Mouse (Mus musculus) lung, embryonic 16.5 days (tissue): ENCODE measurements at regions not wholly inside any gene's neighbourhood (a gene's known extent, or its start where the extent isn't known, plus 50 kb on each side); places are given as distances from the start of the nearest gene placed in this dataset.
A peak's percentile ranks its signal among the peaks of the same experiment; 100 is the strongest.

Experiments used
- ATAC-seq: fragments of 200-750 bp; cut with Nextera tagmentation; 2 replicates; pipeline ENCODE4 v1.8.0; 2017; ENCODE audit warnings: low read depth, mild to moderate bottlenecking, moderate library complexity
- H3K27ac ChIP-seq: fragments of 300-500 bp; sonication (generic); 2 replicates; pipeline ENCODE4 v1.5.1; 2014; ENCODE audit warnings: mild to moderate bottlenecking, control low read depth, low read length
- H3K27me3 ChIP-seq: fragments of 300-500 bp; sonication (generic); 2 replicates; pipeline ENCODE4 v1.6.1; 2014; ENCODE audit warnings: low read depth, low read length, mixed read lengths; ENCODE audit not compliant: control insufficient read depth, insufficient read depth
- H3K36me3 ChIP-seq: fragments of 300-500 bp; sonication (generic); 2 replicates; pipeline ENCODE4 v1.6.1; 2014; ENCODE audit warnings: low read length; ENCODE audit not compliant: control insufficient read depth, insufficient read depth
- H3K4me1 ChIP-seq: fragments of 300-500 bp; sonication (generic); replicated peaks from 2 replicates; pipeline ENCODE4 v1.6.1; 2014; ENCODE audit warnings: low read length, mixed read lengths; ENCODE audit not compliant: control insufficient read depth, insufficient read depth
- H3K4me2 ChIP-seq: fragments of 300-500 bp; sonication (generic); 2 replicates; pipeline ENCODE4 v1.6.1; 2014; ENCODE audit warnings: low read depth, low read length, control low read depth
- H3K4me3 ChIP-seq: fragments of 300-500 bp; sonication (generic); 2 replicates; pipeline ENCODE4 v1.5.1; 2014; ENCODE audit warnings: mild to moderate bottlenecking, low read length, control low read depth
- H3K9ac ChIP-seq: fragments of 300-500 bp; sonication (generic); 2 replicates; pipeline ENCODE4 v1.6.1; 2014; ENCODE audit warnings: low read length, control low read depth
- H3K9me3 ChIP-seq: fragments of 300-500 bp; sonication (generic); 2 replicates; pipeline ENCODE4 v1.6.1; 2016; ENCODE audit warnings: low read length; ENCODE audit not compliant: control insufficient read depth
- WGBS: fragments of 180-500 bp; shearing (Covaris S2); extraction: QIAGEN DNeasy Blood & Tissue Kit; methylation state at CpG from one replicate; pipeline ENCODE4 v1.1.7; 2014; 5-methylcytosine and 5-hydroxymethylcytosine counted together

DNA sequence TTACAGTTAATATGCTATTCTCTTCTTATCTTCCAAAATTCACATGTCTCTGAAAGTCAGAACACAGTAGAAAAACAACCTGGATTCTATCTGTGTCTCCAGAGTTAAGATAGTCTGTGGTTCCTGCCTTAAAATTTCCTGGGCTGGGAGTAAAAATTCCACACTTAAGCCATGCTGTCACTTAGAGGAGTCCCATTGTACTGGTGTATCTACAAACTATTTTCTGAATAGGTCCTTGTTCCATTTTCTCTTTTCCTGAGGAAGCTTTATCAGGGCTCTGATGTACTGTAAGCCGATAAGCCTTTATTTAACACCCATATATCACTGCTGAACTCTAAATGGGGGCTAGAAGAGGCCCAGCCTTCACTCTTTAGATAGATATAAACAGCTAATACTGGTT, 1171.1 kb downstream of the Efnb2 start:
- ATAC-seq = no peak
- H3K36me3 ChIP-seq = no peaks in the 10 kb centered on the region
- no peak overlapping the region for H3K4me3 ChIP-seq
- H3K4me1 ChIP-seq = no peaks in the 10 kb centered on the region
- no peaks in the 10 kb centered on the region for H3K27me3 ChIP-seq
- H3K27ac ChIP-seq = no peak overlapping the region
- no peak overlapping the region for H3K9ac ChIP-seq
- H3K4me2 ChIP-seq = no peak overlapping the region
- 29% methylated on average over 1 of the region's 1 CpGs for WGBS
- H3K9me3 ChIP-seq = no peaks in the 10 kb centered on the region

DNA sequence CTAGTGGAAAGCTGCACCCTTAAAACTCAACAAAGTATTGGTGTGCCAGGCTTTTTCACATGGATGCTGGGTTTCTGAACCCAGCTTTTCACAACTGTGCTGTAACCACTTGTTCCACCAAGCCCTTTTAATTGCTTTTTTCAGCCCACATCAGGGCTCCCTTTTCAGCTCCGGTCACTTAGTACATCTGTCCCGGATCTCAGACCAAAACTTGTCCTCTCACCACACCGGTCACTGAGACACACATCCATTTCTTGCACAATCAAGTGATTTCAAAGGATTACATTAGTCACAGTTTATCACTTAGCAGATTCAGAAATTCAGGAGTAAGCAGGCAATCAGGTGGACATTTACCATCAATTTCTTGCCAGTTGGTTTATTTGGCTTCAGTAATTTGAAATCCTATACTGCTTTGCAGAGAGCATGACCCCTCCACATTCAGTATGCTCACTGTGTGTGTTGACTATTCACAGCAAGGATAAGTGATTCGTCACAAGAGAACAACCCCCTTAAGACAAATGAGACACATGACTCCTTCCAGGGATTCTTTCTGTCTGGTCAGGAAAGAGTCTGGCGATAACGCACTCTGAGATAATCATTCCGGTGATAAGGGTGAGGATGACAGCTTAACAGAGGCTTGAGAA, 1188.8 kb downstream of the Efnb2 start:
- Histone ChIP-seq H3K4me1 (no peaks in the 10 kb centered on the region), H3K4me3 (no peak overlapping the region), H3K27me3 (no peaks in the 10 kb centered on the region), H3K36me3 (no peaks in the 10 kb centered on the region), H3K9ac (no peak overlapping the region), H3K9me3 (no peaks in the 10 kb centered on the region), H3K27ac (no peak overlapping the region), H3K4me2 (no peak overlapping the region)
- 22% methylated on average over 7 of the region's 7 CpGs for WGBS
- ATAC-seq = no peak

DNA sequence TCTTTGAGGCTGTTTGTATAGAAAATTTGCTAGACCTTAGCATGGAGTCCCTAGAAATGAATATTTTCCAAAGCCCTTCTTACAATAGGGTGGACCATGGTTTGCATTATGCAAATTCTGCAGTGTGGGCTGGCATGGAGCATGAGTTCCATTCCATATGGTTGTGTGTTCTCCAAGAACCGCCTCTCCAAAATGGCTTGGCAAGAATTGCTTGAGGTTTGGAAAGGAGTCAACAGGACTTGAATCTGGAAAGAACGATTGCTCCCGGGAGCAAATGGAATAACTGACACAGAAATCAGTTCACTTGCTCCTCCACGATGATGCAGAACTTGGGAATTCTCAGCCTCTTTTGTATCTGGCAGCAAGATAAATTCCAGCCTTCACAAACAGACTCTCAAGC, 1191.8 kb downstream of the Efnb2 start:
- no peak overlapping the region for H3K4me3 ChIP-seq
- H3K4me1 ChIP-seq = no peaks in the 10 kb centered on the region
- no peaks in the 10 kb centered on the region for H3K36me3 ChIP-seq
- no peak overlapping the region for H3K9ac ChIP-seq
- no peak overlapping the region for H3K4me2 ChIP-seq
- H3K27ac ChIP-seq = no peak overlapping the region
- 84% methylated on average over 4 of the region's 4 CpGs for WGBS
- ATAC-seq = no peak
- H3K9me3 ChIP-seq = no peaks in the 10 kb centered on the region
- no peaks in the 10 kb centered on the region for H3K27me3 ChIP-seq

DNA sequence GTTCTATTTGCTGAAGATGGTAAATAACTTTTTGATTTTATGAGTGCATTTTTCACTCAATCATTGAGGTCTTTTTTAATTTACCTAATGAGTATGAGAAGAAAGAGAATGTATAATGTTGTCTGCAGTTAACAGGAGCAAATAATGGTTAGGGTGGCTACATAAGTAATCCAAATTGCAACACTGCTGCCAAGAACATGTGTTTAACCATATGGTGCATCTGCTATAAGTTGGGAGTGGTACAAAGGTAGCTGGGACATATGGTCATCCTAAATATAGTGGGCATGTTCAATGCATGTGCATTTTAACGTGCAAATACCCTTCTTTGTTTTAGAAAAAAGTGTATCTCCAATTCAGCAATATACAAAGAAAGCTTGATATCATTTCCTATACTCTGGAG, 1198.2 kb downstream of the Efnb2 start:
- Histone ChIP-seq H3K4me2 (no peak overlapping the region), H3K27ac (no peak overlapping the region)

DNA sequence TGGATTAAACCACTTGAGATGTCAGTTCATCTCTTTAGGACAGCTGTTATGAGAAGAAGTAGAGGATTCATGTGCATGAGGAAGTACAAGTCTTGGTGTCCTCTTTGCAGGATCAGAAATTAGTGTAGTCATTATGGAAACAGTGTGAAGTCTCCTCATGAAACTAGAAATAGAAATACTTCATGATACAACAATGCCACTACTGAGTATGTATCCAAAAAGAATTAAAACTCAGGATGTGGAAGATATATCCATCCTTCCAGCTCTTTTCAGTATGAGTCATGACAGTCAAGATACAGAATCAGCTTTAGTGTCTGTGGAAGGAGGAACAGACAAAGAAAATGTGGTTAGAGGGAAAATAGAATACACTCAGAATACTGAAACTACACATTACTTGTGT, 1211.7 kb downstream of the Efnb2 start:
- Histone ChIP-seq H3K27me3 (no peaks in the 10 kb centered on the region), H3K9me3 (no peaks in the 10 kb centered on the region), H3K9ac (no peak overlapping the region), H3K4me1 (no peaks in the 10 kb centered on the region), H3K4me2 (no peak overlapping the region), H3K4me3 (no peak overlapping the region), H3K27ac (no peak overlapping the region), H3K36me3 (no peaks in the 10 kb centered on the region)
- no peak for ATAC-seq

More for the DNA sequence above, 1198.2 kb downstream of the Efnb2 start:
- H3K27me3 ChIP-seq = no peaks in the 10 kb centered on the region
- no peaks in the 10 kb centered on the region for H3K4me1 ChIP-seq
- H3K4me3 ChIP-seq = no peak overlapping the region
- H3K9me3 ChIP-seq = no peaks in the 10 kb centered on the region
- no peak overlapping the region for H3K9ac ChIP-seq
- WGBS = 61% methylated on average over 1 of the region's 1 CpGs
- no peak for ATAC-seq
- H3K36me3 ChIP-seq = no peaks in the 10 kb centered on the region

DNA sequence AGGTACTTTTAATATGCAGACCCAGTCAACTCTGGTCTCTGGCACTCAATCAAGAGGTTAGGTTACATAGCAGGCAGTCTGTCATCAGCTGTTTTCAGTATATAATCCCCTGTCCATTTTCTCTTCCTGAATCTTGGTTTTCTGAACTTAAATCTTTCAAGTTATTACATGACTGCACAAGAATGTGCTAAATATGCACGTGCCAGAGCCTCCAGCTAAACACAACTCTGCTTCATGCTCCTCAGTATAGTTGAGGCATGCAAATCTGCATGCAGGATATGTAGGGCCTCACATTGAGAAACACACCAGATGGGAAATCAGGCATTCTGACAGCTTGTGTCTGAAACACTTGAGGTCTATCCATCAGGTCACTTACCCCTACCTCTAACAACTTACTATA, 1214.0 kb downstream of the Efnb2 start:
- H3K9ac ChIP-seq = no peak overlapping the region

DNA sequence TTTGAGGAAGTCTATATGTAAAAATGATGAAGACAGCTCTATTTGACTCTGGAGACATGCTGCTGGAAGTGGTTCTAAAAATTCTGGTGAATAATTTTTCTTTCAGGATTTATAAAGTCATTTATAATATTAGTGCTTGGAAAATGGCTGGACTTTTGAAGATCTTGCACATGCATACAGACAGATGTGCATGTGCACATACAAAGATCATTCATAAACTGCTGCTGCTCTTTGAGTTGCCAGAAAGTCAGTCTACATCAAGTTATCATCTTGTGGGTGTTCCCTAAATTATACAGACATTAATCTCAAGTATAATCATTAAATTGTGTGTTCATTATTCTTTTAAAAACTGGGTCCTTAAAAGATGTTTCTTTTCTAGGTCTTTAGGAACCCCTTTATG, 1220.2 kb downstream of the Efnb2 start:
- Histone ChIP-seq H3K9me3 (no peaks in the 10 kb centered on the region), H3K4me1 (peaks cover 4% of the 10 kb centered on the region), H3K9ac (no peak overlapping the region), H3K27me3 (no peaks in the 10 kb centered on the region), H3K4me2 (no peak overlapping the region), H3K36me3 (no peaks in the 10 kb centered on the region), H3K27ac (no peak overlapping the region), H3K4me3 (no peak overlapping the region)
- ATAC-seq = no peak

More for the DNA sequence above, 1214.0 kb downstream of the Efnb2 start:
- Histone ChIP-seq H3K36me3 (no peaks in the 10 kb centered on the region), H3K4me1 (no peaks in the 10 kb centered on the region), H3K9me3 (no peaks in the 10 kb centered on the region), H3K27me3 (no peaks in the 10 kb centered on the region), H3K27ac (no peak overlapping the region), H3K4me2 (no peak overlapping the region), H3K4me3 (no peak overlapping the region)
- WGBS = 38% methylated on average over 1 of the region's 1 CpGs
- no peak for ATAC-seq

DNA sequence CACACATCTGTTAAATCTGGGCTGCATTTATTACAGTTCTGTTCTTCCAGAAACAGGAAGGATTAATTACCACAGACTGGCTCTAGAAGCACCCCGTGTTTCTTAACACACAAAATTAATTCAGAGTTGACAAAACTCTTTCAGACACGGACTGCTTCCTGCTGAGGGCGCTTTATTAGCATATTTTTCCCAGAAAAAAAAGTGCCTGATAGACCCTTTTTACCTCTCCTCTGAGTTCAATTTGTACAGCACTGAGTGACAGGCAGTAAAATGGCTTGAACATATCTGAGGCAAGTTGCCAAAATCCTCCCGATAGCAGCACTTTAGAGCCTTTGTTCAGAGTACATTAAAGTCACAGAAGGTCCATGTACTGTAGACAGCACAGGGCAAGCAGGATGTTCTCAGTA, 1220.8 kb downstream of the Efnb2 start:
- H3K4me1 ChIP-seq = peaks cover 4% of the 10 kb centered on the region
- WGBS = 11% methylated on average over 4 of the region's 4 CpGs
- H3K27me3 ChIP-seq = no peaks in the 10 kb centered on the region
- no peak overlapping the region for H3K4me3 ChIP-seq
- ATAC-seq = peak; percentile 20; the same call in 1 of the 2 replicates
- H3K27ac ChIP-seq = no peak overlapping the region
- no peaks in the 10 kb centered on the region for H3K9me3 ChIP-seq
- no peaks in the 10 kb centered on the region for H3K36me3 ChIP-seq
- no peak overlapping the region for H3K9ac ChIP-seq
- peak overlapping the region; percentile 13; the same call in 1 of the 2 replicates for H3K4me2 ChIP-seq

DNA sequence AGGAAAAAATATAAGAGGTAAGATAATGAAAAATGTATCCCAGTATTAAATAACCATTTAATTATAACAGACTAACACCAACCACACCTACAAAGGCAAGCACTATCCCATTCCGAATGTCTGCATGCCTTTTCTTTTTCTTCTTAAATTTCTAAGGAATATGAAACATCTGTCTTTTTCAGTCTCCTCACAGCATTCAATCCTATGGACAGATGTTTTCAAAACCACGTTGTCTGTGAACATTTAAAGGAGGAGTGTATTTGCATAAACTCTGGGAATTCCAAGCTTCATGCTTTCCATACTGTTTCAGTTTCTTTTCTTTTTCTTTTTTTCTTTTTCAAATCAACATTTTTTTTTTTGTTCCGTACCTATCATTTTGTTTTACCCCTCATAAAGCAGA, 1221.2 kb downstream of the Efnb2 start:
- Histone ChIP-seq H3K4me3 (no peak overlapping the region), H3K9ac (no peak overlapping the region), H3K4me2 (0 out of 2 replicates have a peak overlapping the region, but pooled peaks have one; percentile 13), H3K27me3 (no peaks in the 10 kb centered on the region), H3K9me3 (no peaks in the 10 kb centered on the region), H3K4me1 (peaks cover 4% of the 10 kb centered on the region), H3K27ac (no peak overlapping the region), H3K36me3 (no peaks in the 10 kb centered on the region)
- WGBS = 37% methylated on average over 3 of the region's 3 CpGs
- no peak for ATAC-seq

DNA sequence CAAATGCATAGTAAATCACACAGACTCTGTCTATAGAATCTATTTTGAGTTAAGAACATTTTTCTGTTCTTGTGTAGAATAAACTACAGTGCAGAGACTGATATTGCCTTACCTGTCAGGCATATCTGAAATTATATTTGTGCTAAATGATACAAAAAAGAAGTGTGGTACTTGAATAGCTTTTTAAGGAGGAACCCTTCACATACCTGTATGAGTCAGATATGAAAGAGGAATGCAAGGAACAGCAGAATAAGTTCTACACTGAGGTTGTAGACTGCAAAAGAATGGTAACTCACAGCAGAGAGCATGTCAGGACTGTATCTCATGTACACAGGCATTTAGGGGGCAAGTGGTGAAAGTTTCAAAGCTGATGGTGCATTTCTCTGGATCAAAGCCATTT, 1230.6 kb downstream of the Efnb2 start:
- Histone ChIP-seq H3K27ac (no peak overlapping the region), H3K4me3 (no peak overlapping the region), H3K27me3 (no peaks in the 10 kb centered on the region), H3K4me2 (no peak overlapping the region), H3K9me3 (no peaks in the 10 kb centered on the region), H3K9ac (no peak overlapping the region), H3K36me3 (no peaks in the 10 kb centered on the region), H3K4me1 (no peaks in the 10 kb centered on the region)
- peak; percentile 56 for ATAC-seq
